Mouse (Mus musculus): ENCODE data around the gene Gnai2.

The Gnai2 gene

DNA sequence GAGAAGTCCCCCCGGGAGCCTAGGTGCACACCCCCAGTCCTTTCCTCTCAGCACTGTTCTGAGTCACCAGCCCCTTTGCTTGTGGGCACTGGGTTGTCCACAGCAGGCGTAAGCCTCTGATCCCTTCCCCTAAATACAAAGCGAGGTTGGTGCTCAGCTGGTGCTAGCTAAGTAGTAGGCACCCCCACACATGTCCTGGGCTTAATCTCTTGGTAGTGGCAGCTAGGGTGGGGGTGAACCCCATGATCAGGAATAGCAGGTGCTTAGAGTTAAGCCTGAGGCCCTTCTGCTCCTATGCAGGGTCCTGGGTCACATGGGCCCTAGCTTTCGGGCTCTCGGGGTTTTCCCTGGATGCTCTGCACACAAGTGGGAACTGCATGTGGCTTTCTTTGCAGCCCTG, 22.0 kb upstream of the Gnai2 start:
- no peak for DNase-seq

DNA sequence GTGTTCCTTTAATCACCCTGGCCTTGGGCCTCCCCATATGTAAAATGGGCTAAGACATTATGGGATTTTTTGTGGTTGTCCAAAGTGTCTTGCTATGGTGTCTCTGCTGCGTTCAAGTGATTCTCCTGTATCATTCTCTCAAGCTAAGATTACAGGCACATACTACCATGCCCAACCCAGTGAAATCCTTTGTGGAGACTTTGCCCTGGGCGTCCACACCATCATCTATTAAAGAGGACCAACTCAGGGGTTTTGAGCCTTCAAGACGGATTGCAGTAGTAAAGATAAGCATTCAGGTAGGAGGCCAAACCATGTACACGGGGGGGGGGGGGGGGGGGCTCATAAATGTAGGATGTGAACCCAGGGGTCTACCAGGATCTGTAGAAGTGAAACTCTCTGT, 19.4 kb upstream of the Gnai2 start:
- no peak for DNase-seq

GRCm38 (mm10) chr9:107653474-107653873, 18.3 kb upstream of the Gnai2 start:
- DNase-seq = no peak

- no peak for DNase-seq
Measured at GRCm38 (mm10) chr9:107650708-107651481, 15.7 kb upstream of the Gnai2 start.

DNA sequence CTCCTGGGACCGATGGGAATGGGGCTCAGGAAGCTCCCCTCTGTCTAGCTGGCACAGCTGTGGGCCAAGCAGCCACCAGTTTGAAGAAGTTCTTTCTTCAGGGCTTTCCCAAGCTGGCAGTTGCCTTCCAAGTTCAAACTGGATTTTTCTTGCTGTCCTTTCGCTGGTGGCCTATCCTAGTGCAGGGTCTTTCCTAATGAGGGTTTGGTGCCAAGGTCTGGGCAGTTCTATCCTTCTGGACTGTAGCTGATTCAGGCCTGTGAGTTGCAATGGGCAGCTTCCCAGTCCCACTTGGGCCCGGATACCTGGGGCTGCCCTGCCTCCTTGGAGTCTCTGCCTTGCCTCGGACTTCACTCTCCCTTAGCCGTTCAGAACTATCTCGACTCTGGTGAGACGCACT, 15.1 kb upstream of the Gnai2 start:
- DNase-seq = no peak

- DNase-seq = no peak
Measured at GRCm38 (mm10) chr9:107648767-107649166, 13.6 kb upstream of the Gnai2 start.

- no peak for DNase-seq
Measured at GRCm38 (mm10) chr9:107646975-107647374, 11.8 kb upstream of the Gnai2 start.

DNA sequence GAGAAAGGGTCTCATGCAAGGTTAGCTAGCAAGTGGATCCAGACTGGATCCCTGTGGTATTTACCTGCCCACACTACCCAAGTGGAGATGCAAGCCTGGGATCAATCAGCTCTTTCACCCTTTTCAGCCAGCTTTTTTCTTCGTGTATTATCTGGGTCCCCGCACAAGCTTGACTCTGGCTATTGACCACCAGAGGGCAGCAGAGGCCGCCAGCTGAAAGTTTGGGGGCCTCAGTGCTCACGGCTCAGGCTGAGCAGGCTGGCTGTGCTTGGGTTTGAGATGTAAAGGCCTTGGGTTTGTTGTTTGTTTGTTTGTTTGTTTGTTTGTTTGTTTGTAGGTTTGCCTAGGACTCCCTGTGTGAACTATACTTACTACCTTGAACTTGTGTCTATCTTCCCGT, 10.4 kb upstream of the Gnai2 start:
- DNase-seq = peak; percentile 86

DNA sequence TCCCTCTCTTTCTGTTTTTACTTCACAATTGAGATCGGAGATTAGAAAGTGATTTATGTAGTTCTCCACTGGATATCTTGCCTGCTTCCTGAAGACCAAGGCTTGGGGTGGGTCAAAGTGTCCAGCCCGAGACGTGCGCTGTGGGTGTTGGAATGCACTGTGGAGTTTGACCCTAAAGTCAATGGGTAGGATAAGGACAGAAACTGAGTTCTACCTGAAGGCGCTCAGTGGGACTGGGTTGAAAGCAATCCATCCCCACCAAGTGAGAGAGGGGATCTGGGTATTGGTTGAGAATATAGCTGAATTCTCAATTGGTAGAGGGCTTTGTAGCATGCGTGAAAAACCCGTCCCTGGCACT, 10.0 kb upstream of the Gnai2 start:
- DNase-seq = no peak

DNA sequence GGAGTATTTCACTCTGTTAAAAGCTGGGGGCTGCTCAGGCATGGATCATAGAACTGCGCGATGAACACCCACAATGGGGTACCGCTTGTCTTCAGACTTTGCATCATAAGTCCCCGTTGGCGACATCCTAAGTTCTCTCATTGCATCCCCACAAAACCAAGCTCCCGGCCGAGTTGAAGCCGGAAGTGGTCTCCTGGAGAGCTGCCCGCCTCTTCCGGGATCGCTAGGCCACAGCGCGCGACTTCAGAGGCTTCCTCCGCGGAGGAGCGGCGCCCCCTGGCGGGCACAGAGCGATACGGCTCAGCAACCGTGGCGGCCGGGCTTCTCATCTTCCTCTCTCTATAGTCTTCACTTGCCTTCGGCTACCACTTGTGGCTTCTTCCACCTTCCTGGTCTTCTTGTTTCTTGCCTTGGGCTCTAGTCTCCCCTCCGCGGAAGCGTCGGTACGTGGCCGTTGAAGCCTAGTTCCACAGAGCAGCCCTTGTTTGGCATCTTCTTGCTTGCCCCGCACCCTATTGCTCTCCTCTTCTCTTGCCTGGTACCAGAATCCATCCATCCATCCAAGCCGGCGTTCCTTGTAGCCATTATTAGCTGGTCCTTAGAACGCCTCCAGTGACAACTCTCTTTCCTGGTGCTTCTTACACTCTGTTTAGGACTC, 9.5 kb upstream of the Gnai2 start:
- peak; percentile 94 for DNase-seq

GRCm38 (mm10) chr9:107643544-107644214, 8.5 kb upstream of the Gnai2 start:
- DNase-seq = no peak

DNA sequence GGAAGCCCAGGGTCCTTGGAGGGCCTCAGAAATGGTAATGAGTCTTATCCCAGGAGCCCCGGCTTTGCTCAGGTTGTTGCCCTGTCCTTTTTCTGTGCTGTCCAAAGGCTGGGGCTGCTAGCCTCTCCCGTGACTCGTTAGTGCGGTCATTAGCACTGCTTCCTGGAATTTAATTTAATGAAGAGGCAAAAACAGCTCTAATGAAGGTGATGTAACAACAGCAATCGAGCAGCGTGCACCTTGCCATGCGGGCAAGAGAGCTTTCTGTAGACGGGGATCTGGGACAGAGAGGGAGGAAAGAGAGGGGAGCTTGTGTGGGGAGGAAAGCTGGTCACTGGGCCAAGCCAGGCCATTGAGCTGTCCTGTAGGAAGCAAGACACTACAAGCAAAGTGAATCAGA, 6.5 kb upstream of the Gnai2 start:
- no peak for DNase-seq

DNA sequence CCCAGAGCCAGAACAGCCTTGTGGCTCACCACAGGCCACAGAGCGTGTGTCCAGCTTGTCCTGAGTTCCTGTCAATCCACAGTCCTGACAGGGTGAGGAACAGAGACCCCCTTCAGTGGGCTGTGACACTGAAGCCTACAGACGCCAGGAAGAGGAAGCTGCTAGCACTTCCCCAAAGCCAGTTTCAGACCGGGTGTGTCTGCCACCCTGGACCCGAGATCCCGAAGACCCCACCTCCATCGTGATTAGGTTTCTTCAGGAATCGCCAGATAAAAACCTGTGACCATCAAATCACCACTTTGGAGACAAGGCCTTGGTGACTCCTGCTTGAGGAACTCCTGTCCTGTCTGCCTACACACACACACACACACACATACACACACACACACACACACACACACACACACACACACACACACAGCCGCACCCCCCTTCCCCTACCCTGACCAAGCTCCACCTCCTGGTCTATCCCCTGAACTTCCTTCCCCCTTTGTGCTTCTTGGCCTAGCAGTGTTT, 5.1 kb upstream of the Gnai2 start:
- DNase-seq = peak; percentile 56

DNA sequence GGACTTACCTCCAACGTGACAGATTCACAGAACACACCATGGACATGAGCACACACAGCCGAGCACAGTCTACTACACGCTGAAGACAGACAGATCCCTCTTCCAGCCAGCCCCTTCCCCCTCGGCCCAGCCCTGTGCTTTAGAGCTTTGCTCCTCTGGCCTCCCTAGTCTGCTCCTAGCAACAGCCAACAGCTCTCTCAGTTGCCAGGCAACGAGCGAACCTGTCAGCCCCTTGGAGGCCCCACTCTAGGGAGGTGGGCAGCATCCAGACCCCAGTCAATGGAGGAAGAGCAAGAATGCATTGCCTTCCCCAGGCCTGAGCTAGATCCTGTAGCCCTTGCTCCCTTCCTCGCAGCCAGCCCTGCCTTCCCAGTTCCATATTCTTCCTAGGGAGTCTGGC, 1.9 kb upstream of the Gnai2 start:
- DNase-seq = no peak

DNA sequence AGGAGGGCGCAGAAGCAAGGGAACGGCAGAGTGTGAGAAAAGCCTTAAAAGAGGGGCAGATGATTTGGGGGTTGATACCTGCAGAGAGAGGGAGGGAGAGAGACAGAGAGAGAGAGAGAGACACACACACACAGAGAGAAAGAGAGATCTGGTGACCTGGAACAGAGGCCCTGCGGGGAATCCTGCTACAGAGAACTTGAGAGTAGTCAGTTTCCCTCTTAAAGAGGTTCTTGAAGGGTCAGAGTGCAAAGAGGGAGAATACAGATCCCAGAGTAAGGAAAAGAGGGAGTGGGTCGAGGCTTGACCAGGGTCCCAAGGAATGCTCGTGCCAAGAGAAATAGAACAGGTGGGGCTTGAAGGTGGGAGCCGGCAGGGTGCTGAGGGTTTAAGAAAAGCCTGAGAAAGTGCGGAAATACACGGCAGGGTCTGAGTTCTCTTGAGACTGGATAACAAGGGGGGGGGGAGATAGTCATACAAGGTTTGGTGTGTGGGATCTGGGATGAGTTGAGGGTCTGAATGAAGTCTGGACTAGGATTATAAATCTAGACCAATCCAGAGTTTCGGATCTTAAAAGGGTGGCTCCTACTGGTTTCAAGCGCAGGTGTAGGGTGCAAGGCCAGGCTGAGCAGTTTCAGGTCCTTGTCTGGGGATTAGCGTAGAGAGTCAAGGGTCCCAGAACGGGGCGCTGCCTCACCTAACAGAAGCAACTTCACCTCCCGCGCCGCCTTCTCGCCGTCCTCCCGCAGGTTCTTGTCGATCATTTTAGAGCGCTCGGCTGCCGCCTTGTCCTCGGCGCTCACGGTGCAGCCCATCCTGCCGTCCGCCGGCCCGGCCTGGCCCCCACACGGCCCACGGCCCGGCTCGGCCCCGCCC, 525 bp downstream of the Gnai2 start:
- DNase-seq = no peak

DNA sequence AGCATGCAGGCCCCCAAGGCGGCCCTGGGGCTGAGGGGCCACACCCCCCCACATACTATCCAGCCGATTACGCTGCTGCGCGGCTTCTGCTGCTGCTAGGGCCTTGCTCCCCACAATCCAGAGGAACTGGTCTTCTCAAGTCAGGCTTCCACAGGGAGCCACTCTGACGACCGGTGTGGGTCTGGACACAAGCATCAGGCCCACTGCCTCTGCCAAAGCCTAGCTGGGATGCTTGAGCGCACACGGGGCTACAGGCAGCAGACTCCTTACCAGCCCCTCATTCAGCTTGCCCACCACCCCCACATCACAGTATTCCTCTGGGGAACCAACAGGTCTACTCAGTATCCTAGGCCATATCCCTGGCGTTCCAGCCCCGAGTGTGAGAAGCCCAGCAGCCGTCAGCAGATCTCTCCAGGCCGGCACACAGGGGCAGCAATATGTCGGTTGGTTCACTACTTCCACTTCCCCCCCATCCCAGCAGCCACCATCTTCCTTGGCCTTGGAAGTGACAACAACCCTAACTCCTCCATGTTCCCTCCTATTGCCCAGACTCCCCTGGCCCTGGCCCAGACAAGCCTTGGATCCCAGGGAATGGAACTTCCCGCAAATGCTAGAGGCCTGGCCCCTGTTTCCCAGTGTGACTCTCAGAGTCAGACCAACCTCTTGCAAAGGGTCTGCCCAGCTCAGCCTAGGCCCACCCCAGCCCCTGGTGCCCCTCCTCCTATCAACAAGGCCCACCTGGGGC, 1.3 kb downstream of the Gnai2 start:
- peak; percentile 63 for DNase-seq

DNA sequence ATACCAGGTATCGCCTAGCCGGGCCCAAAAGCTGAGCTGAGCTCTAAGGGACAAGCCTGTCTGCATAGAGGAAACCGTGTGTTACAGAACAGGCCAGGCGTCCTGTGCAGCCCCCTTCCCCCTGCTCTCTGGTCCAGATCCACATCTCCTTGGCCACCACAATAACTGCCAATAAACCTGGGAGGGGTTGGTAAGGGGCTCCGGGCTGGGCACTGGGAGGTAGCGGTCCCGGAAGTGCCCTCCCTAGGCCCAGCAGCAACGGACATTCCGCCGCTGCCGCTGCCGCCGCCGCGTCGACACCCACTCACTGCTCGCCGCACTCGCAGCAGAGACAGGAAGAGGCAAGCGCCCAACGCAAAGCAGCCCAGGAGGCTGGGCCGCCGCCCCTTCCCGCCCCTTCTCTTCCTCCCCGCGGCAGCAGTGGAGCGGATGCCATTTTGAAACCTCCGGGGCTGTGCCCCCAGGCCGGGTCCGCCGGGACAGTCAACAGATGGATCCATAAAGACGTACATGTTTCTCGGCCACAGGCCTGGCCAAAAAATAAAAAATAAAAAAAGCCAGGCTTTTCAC, 2.0 kb downstream of the Gnai2 start:
- DNase-seq = peak; percentile 93

GRCm38 (mm10) chr9:107632478-107632877, 2.7 kb downstream of the Gnai2 start:
- DNase-seq = peak; percentile 84

GRCm38 (mm10) chr9:107631861-107632260, 3.3 kb downstream of the Gnai2 start:
- DNase-seq = no peak

DNA sequence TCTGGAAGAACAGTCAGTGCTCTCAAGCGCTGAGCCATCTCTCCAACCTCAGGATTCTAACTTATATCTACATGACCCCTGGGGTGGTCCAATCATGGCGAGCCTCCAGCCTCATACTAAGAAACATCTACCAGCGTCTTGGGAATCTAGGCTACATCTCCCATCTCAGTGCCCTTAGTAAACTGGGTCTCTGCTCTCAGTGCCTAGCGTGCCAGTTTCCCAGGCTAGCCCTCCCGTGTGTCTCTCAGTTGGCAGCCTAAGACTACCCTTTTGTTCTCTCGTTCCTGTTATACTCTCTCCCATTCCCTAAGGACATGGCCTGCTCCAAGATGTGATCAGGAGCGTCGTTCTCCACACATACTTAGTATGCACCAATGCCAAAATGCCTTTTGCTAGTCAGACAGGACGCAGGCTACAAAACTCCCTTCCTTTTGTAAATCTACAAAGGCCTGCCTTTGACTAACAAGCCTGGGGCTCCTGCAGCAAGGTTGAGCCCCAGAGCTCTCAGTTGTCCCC, 3.8 kb downstream of the Gnai2 start:
- no peak for DNase-seq

DNA sequence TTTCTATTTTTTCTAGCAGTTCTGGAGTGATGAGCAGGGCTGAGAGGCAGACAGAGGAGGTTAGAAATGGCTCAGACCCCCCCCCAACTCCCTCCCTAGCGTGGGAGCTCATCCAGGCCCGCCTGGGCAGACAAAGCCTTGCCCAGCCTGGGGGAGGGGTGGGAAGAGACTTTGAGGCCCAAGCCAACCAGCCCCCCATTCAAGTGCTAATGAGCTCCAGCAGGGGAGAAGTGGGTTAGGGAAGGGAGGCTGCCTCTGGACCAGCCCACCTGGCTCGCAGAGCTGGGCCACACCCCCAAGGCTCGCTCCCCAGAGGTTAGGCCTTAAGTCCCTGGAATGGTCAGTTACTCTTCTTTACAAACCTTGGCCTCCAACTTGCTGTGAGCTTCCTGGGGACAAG, 4.6 kb downstream of the Gnai2 start:
- peak; percentile 44 for DNase-seq

Data from lung, postnatal 10 days (tissue).